In the genomic region with DNA sequence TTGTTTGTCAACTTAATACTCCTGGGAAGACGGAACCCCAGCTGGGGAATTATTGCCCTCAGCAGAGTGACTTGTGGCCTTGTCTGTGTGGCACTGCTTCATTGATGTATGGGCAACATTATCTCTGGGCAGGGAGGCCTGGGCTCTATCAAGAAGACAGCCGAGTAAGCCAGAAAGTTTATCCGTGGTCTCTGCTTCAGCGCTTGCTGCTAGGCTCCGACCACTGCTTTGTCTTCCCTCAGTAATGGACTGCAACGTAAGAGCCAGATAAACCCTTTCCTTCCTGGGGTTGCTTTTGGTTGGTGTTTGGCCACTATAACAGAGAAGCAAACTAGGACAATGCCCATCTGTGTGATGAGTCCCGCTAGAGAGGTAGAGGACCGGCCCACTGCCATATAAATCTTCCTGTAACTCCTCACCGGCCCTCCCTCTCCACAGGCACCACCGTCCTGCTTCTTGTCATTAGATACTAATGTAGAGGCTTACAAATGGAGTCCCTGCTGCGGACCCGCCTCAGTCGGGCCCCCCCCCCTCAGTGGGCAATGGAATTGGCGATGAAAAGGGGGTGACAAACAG, we compare ENCODE assay signal across 34 mouse cellular contexts. TPM values are rescaled to one million over a fixed set of nuclear protein-coding genes. Genes with fewer than 3 reads are reported as not detected.
DNase-seq lines count a peak whose midpoint lies in the region; ATAC-seq and TF ChIP-seq lines count a peak whose summit lies in the region.
"Had no signal": no experiment of that assay in that cellular context is flagged by ENCODE, and none has a peak within 500 bp of the region (broad histone marks: within the 10 kb centered on the region; RNA-seq: fewer than 3 reads in every experiment).

No protein-coding gene starts in this region.

- H3K9ac ChIP-seq in neural tube, embryonic 11.5 days (ENCODE audit: low read length) = no peak overlapping the region
- H3K9ac ChIP-seq in neural tube, embryonic 15.5 days (replicated peaks) = no peak overlapping the region
- H3K9ac ChIP-seq: forebrain, embryonic 13.5 days; heart, embryonic 15.5 days; liver, embryonic 15.5 days; stomach, embryonic 15.5 days had no signal

- H3K36me3 ChIP-seq in kidney, adult 2 months (ENCODE audit: control insufficient read depth, insufficient read depth, low read length) = peaks cover 9% of the 10 kb centered on the region
- no peaks in the 10 kb centered on the region for H3K36me3 ChIP-seq in neural tube, embryonic 11.5 days (ENCODE audit: control insufficient read depth, insufficient read depth, low read length)
- H3K36me3 ChIP-seq in neural tube, embryonic 15.5 days = no peaks in the 10 kb centered on the region
- H3K36me3 ChIP-seq: heart, embryonic 15.5 days; liver, embryonic 15.5 days; stomach, embryonic 15.5 days had no signal

- 62% methylated on average over 14 of the region's 14 CpGs for WGBS in kidney, adult 2 months
- 52% methylated on average over 14 of the region's 14 CpGs for WGBS in neural tube, embryonic 11.5 days
- 38% methylated on average over 14 of the region's 14 CpGs for WGBS in neural tube, embryonic 15.5 days

- H3K4me1 ChIP-seq in kidney, adult 2 months (ENCODE audit: control insufficient read depth, insufficient read depth, low read length) = peaks cover 9% of the 10 kb centered on the region; the same call in 1 of the 2 replicates
- no peaks in the 10 kb centered on the region for H3K4me1 ChIP-seq in neural tube, embryonic 11.5 days (ENCODE audit: control insufficient read depth, insufficient read depth, low read length)
- no peaks in the 10 kb centered on the region for H3K4me1 ChIP-seq in neural tube, embryonic 15.5 days
- H3K4me1 ChIP-seq: forebrain, embryonic 13.5 days; liver, embryonic 15.5 days; stomach, embryonic 15.5 days had no signal

- peak overlapping the region; percentile 50; the same call in 1 of the 2 replicates for H3K27ac ChIP-seq in kidney, adult 2 months (ENCODE audit: insufficient read depth, low read depth, low read length)
- no peak overlapping the region for H3K27ac ChIP-seq in neural tube, embryonic 11.5 days (ENCODE audit: low read depth, low read length)
- H3K27ac ChIP-seq in neural tube, embryonic 15.5 days (replicated peaks) = no peak overlapping the region
- H3K27ac ChIP-seq: forebrain, embryonic 13.5 days; heart, embryonic 15.5 days; liver, embryonic 15.5 days; macrophage; stomach, embryonic 15.5 days had no signal

- H3K4me3 ChIP-seq in kidney, adult 2 months (ENCODE audit: insufficient read depth, low read depth, low read length) = no peak overlapping the region
- no peak overlapping the region for H3K4me3 ChIP-seq in neural tube, embryonic 11.5 days (ENCODE audit: low read depth, low read length)
- H3K4me3 ChIP-seq in neural tube, embryonic 15.5 days (replicated peaks) = no peak overlapping the region
- H3K4me3 ChIP-seq: forebrain, embryonic 13.5 days; heart, embryonic 15.5 days; liver, embryonic 15.5 days; stomach, embryonic 15.5 days had no signal

- peak; percentile 76 for DNase-seq in heart, adult 11 months
- no peak for DNase-seq in heart, postnatal 4 days
- DNase-seq in kidney, adult 2 months = no peak
- no peak for DNase-seq in kidney, postnatal 4 days
- DNase-seq in neural tube, embryonic 11.5 days (ENCODE audit: low spot score) = no peak
- peak; percentile 22 for DNase-seq in yolk sac, embryonic 10.5 days (ENCODE audit: low spot score)
- DNase-seq in frontal cortex, postnatal 36 days (ENCODE audit: low spot score in 2 of 2) = no peak
- DNase-seq: adrenal gland, postnatal 25 days; cerebellum, adult 11-12 months; cerebellum, adult 9-11 months; gastrocnemius, postnatal 14 days; kidney, adult 8-10 months; kidney, postnatal 10 days; layer of hippocampus, adult 9-11 months; midbrain, embryonic 14.5 days; retina, postnatal 1 day; right cerebral cortex, postnatal 25 days; thymus, postnatal 14 days had no signal

- ATAC-seq in neural tube, embryonic 11.5 days (ENCODE audit: insufficient read depth, low FRiP score, low TSS enrichment) = peak; percentile 59; the same call in 1 of the 2 replicates
- no peak for ATAC-seq in neural tube, embryonic 15.5 days (ENCODE audit: low FRiP score)
- ATAC-seq: forebrain, embryonic 13.5 days; hindbrain, embryonic 16.5 days; lung, postnatal 0 days; Patski had no signal

- no peak for TF ChIP-seq CTCF in kidney, adult 2 months (conservative IDR thresholded peaks at IDR 0.05; ENCODE audit: insufficient read depth, insufficient read length, low read depth, low read length)

- H3K4me2 ChIP-seq in neural tube, embryonic 11.5 days (ENCODE audit: low read depth) = no peak overlapping the region
- H3K4me2 ChIP-seq in neural tube, embryonic 15.5 days = no peak overlapping the region
- H3K4me2 ChIP-seq: forebrain, embryonic 13.5 days; heart, embryonic 15.5 days; liver, embryonic 15.5 days; stomach, embryonic 15.5 days had no signal

- TF ChIP-seq POLR2A in kidney, adult 2 months (IDR thresholded peaks at IDR 0.05; ENCODE audit: low read depth, low read length) = no peak

- no peaks in the 10 kb centered on the region for H3K9me3 ChIP-seq in neural tube, embryonic 11.5 days (ENCODE audit: control insufficient read depth, low read length)
- no peaks in the 10 kb centered on the region for H3K9me3 ChIP-seq in neural tube, embryonic 15.5 days (replicated peaks)
- H3K9me3 ChIP-seq: forebrain, embryonic 13.5 days; heart, embryonic 15.5 days; liver, embryonic 15.5 days; stomach, embryonic 15.5 days had no signal

- no peaks in the 10 kb centered on the region for H3K27me3 ChIP-seq in kidney, adult 2 months (replicated peaks; ENCODE audit: control insufficient read depth, insufficient read depth, low read length)
- H3K27me3 ChIP-seq in neural tube, embryonic 11.5 days (ENCODE audit: control insufficient read depth, insufficient read depth, low read length) = no peaks in the 10 kb centered on the region
- H3K27me3 ChIP-seq in neural tube, embryonic 15.5 days (replicated peaks) = no peaks in the 10 kb centered on the region
- H3K27me3 ChIP-seq: forebrain, embryonic 13.5 days; heart, embryonic 15.5 days; liver, embryonic 15.5 days; Patski; stomach, embryonic 15.5 days had no signal

RNA-seq across cellular contexts. Expression of a gene that starts 25.1 kb away (rescaled TPM):
- under 1 TPM; 0.05 to 0.07 TPM for total RNA-seq in heart, postnatal 4 days (2021)
- polyA plus RNA-seq in kidney, adult 2 months (2012; rRNA removed) = 158 and 159 TPM in 2 replicates
- 0.26 and 0.32 TPM in 2 replicates for polyA plus RNA-seq in neural tube, embryonic 11.5 days (2014; fragmentation: Nextera tagmentation; extraction: Ambion mirVana)
- polyA plus RNA-seq in neural tube, embryonic 15.5 days (2015; fragmentation: Nextera tagmentation; extraction: Ambion mirVana) = 1.0 and 1.2 TPM in 2 replicates
- total RNA-seq: granulocyte monocyte progenitor cell, adult 5-6 weeks; liver, adult 2 months; megakaryocyte-erythroid progenitor cell, adult 5-6 weeks; MEL; monocyte, adult 5-6 weeks had no signal
- polyA plus RNA-seq: embryonic facial prominence, embryonic 11.5 days; intestine, embryonic 14.5 days; liver, adult 2 months; macrophage had no signal

Comparison
In these comparisons a context has a peak if more than half of its experiments do, and no peak if none do; other contexts are left out.
1. DNase-seq: peak in heart, adult 11 months (single experiment) and yolk sac, embryonic 10.5 days (single experiment); none in heart, postnatal 4 days (single experiment), kidney, adult 2 months (single experiment), kidney, postnatal 4 days (0 of 2), neural tube, embryonic 11.5 days (single experiment) and frontal cortex, postnatal 36 days (0 of 2).
2. RNA of a gene that starts 25.1 kb away (polyA plus RNA-seq): 158 to 159 TPM in kidney, adult 2 months; 1.0 to 1.2 TPM in neural tube, embryonic 15.5 days and 0.26 to 0.32 TPM in neural tube, embryonic 11.5 days; every median in the first group is over 10 times any median in the second.